Mouse (Mus musculus): ENCODE data around the gene Tmem217. TPM values are rescaled to one million over a fixed set of nuclear protein-coding genes. Genes with fewer than 3 reads are reported as not detected.

The Tmem217 gene
- polyA plus RNA-seq, 1 experiment from 2014 or later: 2.4 TPM

GRCm38 (mm10) chr17:29489971-29490712 is 62.0 kb downstream of the Tmem217 start:
- peak overlapping the region; percentile 75 for H3K4me2 ChIP-seq (replicated peaks)
- peak overlapping the region; percentile 87 for H3K4me3 ChIP-seq
- ATAC-seq (ENCODE audit: low FRiP score): peak; percentile 92
- peaks cover 26% of the 10 kb centered on the region for H3K4me1 ChIP-seq
- H3K9ac ChIP-seq: peak overlapping the region; percentile 92
- H3K27me3 ChIP-seq: no peaks in the 10 kb centered on the region
- H3K36me3 ChIP-seq: peaks cover 7% of the 10 kb centered on the region
- H3K27ac ChIP-seq: peak overlapping the region; percentile 96
- H3K9me3 ChIP-seq (replicated peaks): no peaks in the 10 kb centered on the region
- WGBS: under 1% methylated on average over 47 of the region's 68 CpGs

- peaks cover 2% of the 10 kb centered on the region; the same call in 1 of the 2 replicates for H3K36me3 ChIP-seq
- H3K27me3 ChIP-seq: no peaks in the 10 kb centered on the region
- peak overlapping the region; percentile 75 for H3K4me2 ChIP-seq (replicated peaks)
- peak overlapping the region; percentile 79 for H3K9ac ChIP-seq
- peak overlapping the region; percentile 87 for H3K4me3 ChIP-seq
- peaks cover 22% of the 10 kb centered on the region for H3K4me1 ChIP-seq
- peak; percentile 2; the same call in 1 of the 2 replicates for ATAC-seq (ENCODE audit: low FRiP score)
- no peaks in the 10 kb centered on the region for H3K9me3 ChIP-seq (replicated peaks)
- H3K27ac ChIP-seq: peak overlapping the region; percentile 96
- 6% methylated on average over 30 of the region's 30 CpGs for WGBS
Observed at GRCm38 (mm10) chr17:29488978-29489970, 62.9 kb downstream of the Tmem217 start.

- Histone ChIP-seq H3K4me1 (peaks cover 20% of the 10 kb centered on the region), H3K4me2 (replicated peaks) (peak overlapping the region; percentile 75; the same call in 1 of the 2 replicates), H3K36me3 (no peaks in the 10 kb centered on the region), H3K9me3 (replicated peaks) (no peaks in the 10 kb centered on the region), H3K27ac (peak overlapping the region; percentile 48), H3K4me3 (no peak overlapping the region), H3K9ac (no peak overlapping the region), H3K27me3 (no peaks in the 10 kb centered on the region)
- ATAC-seq (ENCODE audit: low FRiP score): no peak
- 75% methylated on average over 8 of the region's 8 CpGs for WGBS
Observed at GRCm38 (mm10) chr17:29488257-29488977, 63.8 kb downstream of the Tmem217 start.

- Histone ChIP-seq H3K27ac (no peak overlapping the region), H3K4me3 (no peak overlapping the region), H3K4me1 (peaks cover 11% of the 10 kb centered on the region), H3K36me3 (no peaks in the 10 kb centered on the region), H3K27me3 (no peaks in the 10 kb centered on the region), H3K9ac (no peak overlapping the region), H3K4me2 (replicated peaks) (no peak overlapping the region), H3K9me3 (replicated peaks) (peaks cover 6% of the 10 kb centered on the region; the same call in 1 of the 2 replicates)
- ATAC-seq (ENCODE audit: low FRiP score): no peak
- WGBS: 76% methylated on average over 3 of the region's 3 CpGs
Observed at GRCm38 (mm10) chr17:29485336-29486233, 66.6 kb downstream of the Tmem217 start.

GRCm38 (mm10) chr17:29484431-29484830 is 67.8 kb downstream of the Tmem217 start:
- ATAC-seq (ENCODE audit: low FRiP score): no peak
- Histone ChIP-seq H3K4me3 (no peak overlapping the region), H3K4me1 (peaks cover 10% of the 10 kb centered on the region), H3K36me3 (no peaks in the 10 kb centered on the region), H3K4me2 (replicated peaks) (no peak overlapping the region), H3K27ac (no peak overlapping the region), H3K9ac (no peak overlapping the region), H3K9me3 (replicated peaks) (peaks cover 6% of the 10 kb centered on the region; the same call in 1 of the 2 replicates), H3K27me3 (no peaks in the 10 kb centered on the region)
- WGBS: 75% methylated on average over 2 of the region's 2 CpGs

- no peak for ATAC-seq (ENCODE audit: low FRiP score)
- Histone ChIP-seq H3K27ac (no peak overlapping the region), H3K4me3 (no peak overlapping the region), H3K4me1 (no peaks in the 10 kb centered on the region), H3K9me3 (replicated peaks) (peaks cover 6% of the 10 kb centered on the region; the same call in 1 of the 2 replicates), H3K4me2 (replicated peaks) (no peak overlapping the region), H3K36me3 (no peaks in the 10 kb centered on the region), H3K27me3 (no peaks in the 10 kb centered on the region), H3K9ac (no peak overlapping the region)
- 97% methylated on average over 2 of the region's 2 CpGs for WGBS
Observed at GRCm38 (mm10) chr17:29483282-29483681, 68.9 kb downstream of the Tmem217 start.

GRCm38 (mm10) chr17:29482632-29483031 is 69.6 kb downstream of the Tmem217 start:
- 88% methylated on average over 7 of the region's 7 CpGs for WGBS
- no peak for ATAC-seq (ENCODE audit: low FRiP score)
- no peaks in the 10 kb centered on the region for H3K27me3 ChIP-seq
- H3K4me1 ChIP-seq: no peaks in the 10 kb centered on the region
- no peak overlapping the region for H3K4me2 ChIP-seq (replicated peaks)
- no peaks in the 10 kb centered on the region for H3K36me3 ChIP-seq
- no peak overlapping the region for H3K4me3 ChIP-seq
- no peak overlapping the region for H3K9ac ChIP-seq
- no peak overlapping the region for H3K27ac ChIP-seq
- peaks cover 6% of the 10 kb centered on the region; the same call in 1 of the 2 replicates for H3K9me3 ChIP-seq (replicated peaks)

GRCm38 (mm10) chr17:29480256-29480655 is 71.9 kb downstream of the Tmem217 start:
- H3K27me3 ChIP-seq: no peaks in the 10 kb centered on the region
- WGBS: 81% methylated on average over 2 of the region's 2 CpGs
- no peak for ATAC-seq (ENCODE audit: low FRiP score)

GRCm38 (mm10) chr17:29478271-29478670 is 73.9 kb downstream of the Tmem217 start:
- Histone ChIP-seq H3K27me3 (no peaks in the 10 kb centered on the region), H3K36me3 (no peaks in the 10 kb centered on the region), H3K9me3 (replicated peaks) (peaks cover 6% of the 10 kb centered on the region; the same call in 1 of the 2 replicates), H3K4me1 (no peaks in the 10 kb centered on the region), H3K4me2 (replicated peaks) (no peak overlapping the region), H3K9ac (no peak overlapping the region), H3K4me3 (no peak overlapping the region), H3K27ac (no peak overlapping the region)
- no peak for ATAC-seq (ENCODE audit: low FRiP score)
- WGBS: 94% methylated on average over 4 of the region's 4 CpGs

More at GRCm38 (mm10) chr17:29480256-29480655, 71.9 kb downstream of the Tmem217 start:
- H3K9me3 ChIP-seq (replicated peaks): peaks cover 6% of the 10 kb centered on the region; the same call in 1 of the 2 replicates
- no peak overlapping the region for H3K9ac ChIP-seq
- H3K4me2 ChIP-seq (replicated peaks): no peak overlapping the region
- no peak overlapping the region for H3K27ac ChIP-seq
- H3K36me3 ChIP-seq: no peaks in the 10 kb centered on the region
- H3K4me1 ChIP-seq: no peaks in the 10 kb centered on the region
- H3K4me3 ChIP-seq: no peak overlapping the region

GRCm38 (mm10) chr17:29477357-29477756 is 74.8 kb downstream of the Tmem217 start:
- Histone ChIP-seq H3K36me3 (no peaks in the 10 kb centered on the region), H3K9ac (no peak overlapping the region), H3K27ac (no peak overlapping the region), H3K4me2 (replicated peaks) (no peak overlapping the region), H3K27me3 (no peaks in the 10 kb centered on the region), H3K9me3 (replicated peaks) (0 out of 2 replicates have a peak, but pooled peaks cover under 1% of the 10 kb centered on the region), H3K4me1 (no peaks in the 10 kb centered on the region), H3K4me3 (no peak overlapping the region)
- no peak for ATAC-seq (ENCODE audit: low FRiP score)
- WGBS: 90% methylated on average over 10 of the region's 10 CpGs

- no peak for ATAC-seq (ENCODE audit: low FRiP score)
- Histone ChIP-seq H3K4me1 (no peaks in the 10 kb centered on the region), H3K27ac (no peak overlapping the region), H3K9me3 (replicated peaks) (no peaks in the 10 kb centered on the region; the same call in 1 of the 2 replicates), H3K36me3 (no peaks in the 10 kb centered on the region), H3K9ac (no peak overlapping the region), H3K27me3 (no peaks in the 10 kb centered on the region), H3K4me2 (replicated peaks) (no peak overlapping the region), H3K4me3 (no peak overlapping the region)
- 84% methylated on average over 4 of the region's 4 CpGs for WGBS
Observed at GRCm38 (mm10) chr17:29476461-29476860, 75.7 kb downstream of the Tmem217 start.

Measured in hindbrain, embryonic 12.5 days (tissue).